In the genomic region with DNA sequence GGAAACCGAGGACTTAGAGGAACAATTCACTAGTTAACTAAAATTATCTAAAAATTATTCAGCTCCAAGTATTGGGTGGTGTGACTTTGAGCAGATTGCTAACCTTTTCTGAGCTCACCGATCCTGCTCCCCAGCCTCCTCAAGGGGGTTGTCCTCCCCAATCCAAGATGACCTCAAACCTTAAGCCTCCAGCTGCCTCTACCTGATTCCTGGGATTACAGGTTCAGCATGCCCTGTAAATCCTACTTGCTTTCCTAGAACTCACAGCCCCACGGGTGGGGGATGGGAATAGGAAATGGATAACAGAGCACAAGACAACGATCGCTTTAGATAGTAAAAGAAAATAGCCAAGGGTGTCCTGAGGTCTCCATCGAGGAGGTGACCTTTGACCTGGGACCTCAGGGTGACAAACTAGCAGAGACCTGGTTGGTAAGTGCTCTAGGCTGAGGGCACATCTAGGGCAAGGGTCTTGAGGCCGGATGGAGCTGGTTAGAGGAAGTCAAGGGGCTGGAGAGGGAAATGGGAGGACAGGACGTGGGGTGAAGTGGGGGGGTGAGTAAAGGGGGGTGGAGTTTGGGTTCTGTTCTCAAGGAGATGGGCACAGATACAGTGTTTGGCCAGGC, we compare ENCODE assay signal across 7 mouse cellular contexts. TPM values are rescaled to one million over a fixed set of nuclear protein-coding genes. Genes with fewer than 3 reads are reported as not detected.
DNase-seq lines count a peak whose midpoint lies in the region; ATAC-seq and TF ChIP-seq lines count a peak whose summit lies in the region.

No protein-coding gene starts in this region.

- H3K4me2 ChIP-seq in hindbrain, embryonic 13.5 days: no peak overlapping the region
- H3K4me2 ChIP-seq in limb, embryonic 12.5 days: peak overlapping the region; percentile 21; the same call in 1 of the 2 replicates

- 57% methylated on average over 8 of the region's 8 CpGs for WGBS in hindbrain, embryonic 13.5 days
- 17% methylated on average over 8 of the region's 8 CpGs for WGBS in limb, embryonic 12.5 days

- H3K36me3 ChIP-seq in testis, adult 2 months (ENCODE audit: control insufficient read depth, insufficient read depth, low read length): no peaks in the 10 kb centered on the region
- H3K36me3 ChIP-seq in hindbrain, embryonic 13.5 days: no peaks in the 10 kb centered on the region
- no peaks in the 10 kb centered on the region for H3K36me3 ChIP-seq in limb, embryonic 12.5 days

- H3K9me3 ChIP-seq in hindbrain, embryonic 13.5 days: no peaks in the 10 kb centered on the region
- H3K9me3 ChIP-seq in limb, embryonic 12.5 days: no peaks in the 10 kb centered on the region

- H3K27me3 ChIP-seq in testis, adult 2 months (ENCODE audit: control insufficient read depth, insufficient read depth, low read length): no peaks in the 10 kb centered on the region
- H3K27me3 ChIP-seq in hindbrain, embryonic 13.5 days: no peaks in the 10 kb centered on the region
- no peaks in the 10 kb centered on the region for H3K27me3 ChIP-seq in limb, embryonic 12.5 days

- H3K4me1 ChIP-seq in testis, adult 2 months (ENCODE audit: control insufficient read depth, insufficient read depth, low read length): peaks cover 9% of the 10 kb centered on the region
- H3K4me1 ChIP-seq in hindbrain, embryonic 13.5 days (replicated peaks): peaks cover 33% of the 10 kb centered on the region
- peaks cover 78% of the 10 kb centered on the region for H3K4me1 ChIP-seq in limb, embryonic 12.5 days (replicated peaks)

- no peak for ATAC-seq in hindbrain, embryonic 13.5 days (ENCODE audit: low FRiP score)
- ATAC-seq in limb, embryonic 12.5 days (ENCODE audit: insufficient number of reproducible peaks, insufficient read depth, low FRiP score, low TSS enrichment, low read depth): no peak

- no peak overlapping the region for H3K4me3 ChIP-seq in testis, adult 2 months (ENCODE audit: control insufficient read depth, low read depth, low read length)
- no peak overlapping the region for H3K4me3 ChIP-seq in hindbrain, embryonic 13.5 days
- H3K4me3 ChIP-seq in limb, embryonic 12.5 days (replicated peaks): 0 out of 2 replicates have a peak overlapping the region, but pooled peaks have one; percentile 2

- no peak for TF ChIP-seq POLR2A in testis, adult 2 months (IDR thresholded peaks at IDR 0.05; ENCODE audit: control insufficient read depth, low read depth, low read length)

- no peak overlapping the region; the same call in 1 of the 2 replicates for H3K9ac ChIP-seq in hindbrain, embryonic 13.5 days
- no peak overlapping the region for H3K9ac ChIP-seq in limb, embryonic 12.5 days (replicated peaks)

- H3K27ac ChIP-seq in testis, adult 2 months (ENCODE audit: control insufficient read depth, insufficient read depth, low read depth, low read length): 0 out of 2 replicates have a peak overlapping the region, but pooled peaks have one; percentile 40
- peak overlapping the region; percentile 67 for H3K27ac ChIP-seq in hindbrain, embryonic 13.5 days
- H3K27ac ChIP-seq in limb, embryonic 12.5 days: peak overlapping the region; percentile 95

- no peak for DNase-seq in testis, postnatal 10 days (ENCODE audit: low spot score)
- no peak for DNase-seq in natural killer cell, adult 2 months (ENCODE audit: low spot score in 2 of 2)
- no peak for DNase-seq in ovary, adult 18-20 months (ENCODE audit: low spot score)
- DNase-seq in adrenal gland, postnatal 36 days: no peak

- no peak for TF ChIP-seq CTCF in testis, adult 2 months (IDR thresholded peaks at IDR 0.05; ENCODE audit: control insufficient read depth, insufficient read depth, insufficient replicate concordance, low read depth, low read length)

RNA-seq across cellular contexts. Expression of gene Id1, which starts 6.9 kb away (rescaled TPM):
- polyA plus RNA-seq in testis, adult 2 months (2012; rRNA removed): 5.5 and 12.8 TPM in 2 replicates
- 68.7 and 87.0 TPM in 2 replicates for polyA plus RNA-seq in hindbrain, embryonic 13.5 days (2015; fragmentation: Nextera tagmentation; extraction: Ambion mirVana)
- polyA plus RNA-seq in limb, embryonic 12.5 days (2016; fragmentation: Nextera tagmentation; extraction: Ambion mirVana): 299 and 330 TPM in 2 replicates
- total RNA-seq in adrenal gland, postnatal 36 days (2021): 100 to 1,000 TPM in 1 of 2 experiments, 10 to 100 TPM in 1; 68.4 to 105 TPM

RNA-seq across cellular contexts. Expression of gene Cox4i2, which starts 24.8 kb away (rescaled TPM):
- polyA plus RNA-seq in testis, adult 2 months (2012; rRNA removed): 0.32 and 0.85 TPM in 2 replicates
- 4.6 and 5.4 TPM in 2 replicates for polyA plus RNA-seq in hindbrain, embryonic 13.5 days (2015; fragmentation: Nextera tagmentation; extraction: Ambion mirVana)
- 29.9 and 30.6 TPM in 2 replicates for polyA plus RNA-seq in limb, embryonic 12.5 days (2016; fragmentation: Nextera tagmentation; extraction: Ambion mirVana)
- total RNA-seq in adrenal gland, postnatal 36 days (2021): 1 to 10 TPM; 3.0 to 4.0 TPM

RNA-seq across cellular contexts. Expression of gene Mcts2, which starts 42.3 kb away (rescaled TPM):
- 41.8 and 43.6 TPM in 2 replicates for polyA plus RNA-seq in testis, adult 2 months (2012; rRNA removed)
- 39.4 and 47.2 TPM in 2 replicates for polyA plus RNA-seq in hindbrain, embryonic 13.5 days (2015; fragmentation: Nextera tagmentation; extraction: Ambion mirVana)
- polyA plus RNA-seq in limb, embryonic 12.5 days (2016; fragmentation: Nextera tagmentation; extraction: Ambion mirVana): 36.3 and 39.2 TPM in 2 replicates
- 10 to 100 TPM; 27.2 to 31.7 TPM for total RNA-seq in adrenal gland, postnatal 36 days (2021)

RNA-seq across cellular contexts. Expression of gene H13, which starts 59.9 kb away (rescaled TPM):
- 84.1 and 84.7 TPM in 2 replicates for polyA plus RNA-seq in testis, adult 2 months (2012; rRNA removed)
- polyA plus RNA-seq in hindbrain, embryonic 13.5 days (2015; fragmentation: Nextera tagmentation; extraction: Ambion mirVana): 168 and 169 TPM in 2 replicates
- 129 and 135 TPM in 2 replicates for polyA plus RNA-seq in limb, embryonic 12.5 days (2016; fragmentation: Nextera tagmentation; extraction: Ambion mirVana)
- 100 to 1,000 TPM; 169 to 173 TPM for total RNA-seq in adrenal gland, postnatal 36 days (2021)

Comparison
In these comparisons a context has a peak if more than half of its experiments do, and no peak if none do; other contexts are left out.
1. H3K27ac ChIP-seq: peak in every context shown above with its lines; median percentile 95 in limb, embryonic 12.5 days; 67 in hindbrain, embryonic 13.5 days; 40 in testis, adult 2 months.